ENCODE assay signal across 26 mouse cellular contexts in genomic region chr10:10424383-10424782, GRCm38 (mm10). TPM values are rescaled to one million over a fixed set of nuclear protein-coding genes. Genes with fewer than 3 reads are reported as not detected.
A peak's percentile ranks its signal among the peaks of the same experiment; 100 is the strongest.
DNase-seq lines count a peak whose midpoint lies in the region; ATAC-seq and TF ChIP-seq lines count a peak whose summit lies in the region.
"Had no signal": no experiment of that assay in that cellular context is flagged by ENCODE, and none has a peak within 500 bp of the region (broad histone marks: within the 10 kb centered on the region; RNA-seq: fewer than 3 reads in every experiment).

No protein-coding gene starts in this region.

- no peaks in the 10 kb centered on the region for H3K27me3 ChIP-seq in liver, adult 2 months (ENCODE audit: control insufficient read depth, insufficient read depth, low read length)
- H3K27me3 ChIP-seq in liver, postnatal 0 days (ENCODE audit: insufficient read depth, low read length): no peaks in the 10 kb centered on the region
- H3K27me3 ChIP-seq: CH12.LX; embryonic facial prominence, embryonic 13.5 days; embryonic facial prominence, embryonic 15.5 days; forebrain, embryonic 12.5 days had no signal

- no peak for TF ChIP-seq POLR2A in liver, adult 2 months (IDR thresholded peaks at IDR 0.05; ENCODE audit: extremely low read depth, insufficient read depth, low read length)

- TF ChIP-seq EP300 in liver, postnatal 0 days (IDR thresholded peaks at IDR 0.05; ENCODE audit: low read depth): no peak

- H3K9me3 ChIP-seq in liver, postnatal 0 days (ENCODE audit: low read length): no peaks in the 10 kb centered on the region
- H3K9me3 ChIP-seq: embryonic facial prominence, embryonic 13.5 days; embryonic facial prominence, embryonic 15.5 days; forebrain, embryonic 10.5 days; forebrain, embryonic 12.5 days; G1E had no signal

- peak; percentile 47 for DNase-seq in liver, adult 2 months (ENCODE audit: extremely low read depth, low read depth, low spot score)
- no peak for DNase-seq in liver, postnatal 0 days
- no peak for DNase-seq in left cerebral cortex, postnatal 14 days (ENCODE audit: low spot score in 2 of 2)
- DNase-seq in adrenal gland, postnatal 36 days: no peak
- DNase-seq: adrenal gland, adult 8-10 months; adrenal gland, postnatal 14 days; B cell, adult 2 months; cerebellum, adult 11 months; cerebellum, adult 18-20 months; cerebellum, adult 8-10 months; cerebellum, adult 9-11 months; cerebellum, postnatal 14 days; cerebellum, postnatal 36 days had no signal

- H3K9ac ChIP-seq in liver, adult 2 months (ENCODE audit: low read depth, low read length): no peak overlapping the region
- H3K9ac ChIP-seq in liver, postnatal 0 days (replicated peaks): no peak overlapping the region
- H3K9ac ChIP-seq: embryonic facial prominence, embryonic 13.5 days; embryonic facial prominence, embryonic 15.5 days; forebrain, embryonic 12.5 days had no signal

- TF ChIP-seq CTCF in liver, adult 2 months (IDR thresholded peaks at IDR 0.05; ENCODE audit: low read depth, low read length): no peak
- TF ChIP-seq CTCF in liver, postnatal 0 days (IDR thresholded peaks at IDR 0.05; ENCODE audit: low read depth): no peak

- intact Hi-C loops in left cerebral cortex, postnatal 14 days (cut with DNase I): no loop called here

- no peaks in the 10 kb centered on the region for H3K36me3 ChIP-seq in liver, adult 2 months (ENCODE audit: control insufficient read depth, insufficient read depth, low read length)
- no peaks in the 10 kb centered on the region for H3K36me3 ChIP-seq in liver, postnatal 0 days (replicated peaks; ENCODE audit: insufficient read depth, low read length)
- H3K36me3 ChIP-seq: embryonic facial prominence, embryonic 13.5 days; embryonic facial prominence, embryonic 15.5 days; forebrain, embryonic 10.5 days; forebrain, embryonic 12.5 days; G1E had no signal

- H3K27ac ChIP-seq in liver, adult 2 months (replicated peaks; ENCODE audit: insufficient read depth, low read depth, low read length): no peak overlapping the region
- no peak overlapping the region for H3K27ac ChIP-seq in liver, postnatal 0 days (ENCODE audit: low read depth)
- H3K27ac ChIP-seq: embryonic facial prominence, embryonic 13.5 days; embryonic facial prominence, embryonic 15.5 days; forebrain, embryonic 10.5 days; forebrain, embryonic 12.5 days had no signal

- no peak overlapping the region for H3K4me2 ChIP-seq in liver, postnatal 0 days (ENCODE audit: low read depth, low read length)
- H3K4me2 ChIP-seq: embryonic facial prominence, embryonic 13.5 days; embryonic facial prominence, embryonic 15.5 days; forebrain, embryonic 12.5 days had no signal

- H3K4me3 ChIP-seq in liver, adult 2 months (ENCODE audit: insufficient read depth, low read depth, low read length): no peak overlapping the region
- H3K4me3 ChIP-seq in liver, postnatal 0 days (ENCODE audit: low read depth, low read length): no peak overlapping the region
- H3K4me3 ChIP-seq: embryonic facial prominence, embryonic 13.5 days; embryonic facial prominence, embryonic 15.5 days; erythroblast, embryonic 14.5 days; forebrain, embryonic 10.5 days; forebrain, embryonic 12.5 days had no signal

- H3K4me1 ChIP-seq in liver, adult 2 months (ENCODE audit: control insufficient read depth, insufficient read depth, low read length): peaks cover 9% of the 10 kb centered on the region; the same call in 1 of the 2 replicates
- H3K4me1 ChIP-seq in liver, postnatal 0 days (ENCODE audit: insufficient read depth): no peaks in the 10 kb centered on the region
- H3K4me1 ChIP-seq: embryonic facial prominence, embryonic 13.5 days; embryonic facial prominence, embryonic 15.5 days; forebrain, embryonic 10.5 days; forebrain, embryonic 12.5 days had no signal

- ATAC-seq in liver, postnatal 0 days: no peak
- ATAC-seq in megakaryocyte, adult 5-6 weeks (ENCODE audit: poor library complexity, severe bottlenecking): peak; percentile 59
- ATAC-seq: activated CD4-positive, CD25-positive, alpha-beta regulatory T cell, adult 4 months; CD4-positive, CD25-positive, alpha-beta regulatory T cell, adult 4 months; forebrain, embryonic 14.5 days; forebrain, embryonic 16.5 days; Patski had no signal

- WGBS in liver, adult 2 months: 71% methylated on average over 2 of the region's 2 CpGs
- 75% methylated on average over 2 of the region's 2 CpGs for WGBS in liver, postnatal 0 days (ENCODE audit: insufficient replicate concordance)

- H3K79me2 ChIP-seq in liver, adult 2 months (ENCODE audit: control insufficient read depth, insufficient read depth, low read length): no peaks in the 10 kb centered on the region

RNA-seq across cellular contexts. Expression of gene Adgb, which starts 47.7 kb away (rescaled TPM):
- total RNA-seq in liver, adult 2 months (2014; rRNA removed): 0.83 and 0.94 TPM in 2 replicates
- 0.12 and 0.33 TPM in 2 replicates for polyA plus RNA-seq in liver, adult 2 months (2012; rRNA removed)
- polyA plus RNA-seq in liver, postnatal 0 days (2015; fragmentation: Nextera tagmentation; extraction: Ambion mirVana): 0.78 and 0.81 TPM in 2 replicates
- total RNA-seq in megakaryocyte, adult 5-6 weeks (2015): 0.27 and 1.4 TPM in 2 replicates
- total RNA-seq in megakaryocyte, adult 5-6 weeks (2017): 0.40 and 0.53 TPM in 2 replicates
- total RNA-seq in left cerebral cortex, postnatal 14 days (2021): under 1 TPM; 0.27 to 0.40 TPM
- total RNA-seq in adrenal gland, postnatal 36 days (2021): under 1 TPM; 0.40 to 0.76 TPM
- total RNA-seq: CH12.LX had no signal
- polyA plus RNA-seq: erythroblast, embryonic 14.5 days; G1E; Patski had no signal
